Mouse (Mus musculus): ENCODE data around the gene Pfn3. TPM values are rescaled to one million over a fixed set of nuclear protein-coding genes. Genes with fewer than 3 reads are reported as not detected.

Pfn3 gene
- polyA plus RNA-seq, 1 experiment: not detected

GRCm38 (mm10) chr13:55375877-55376276 lies 39.2 kb downstream of the Pfn3 start:
- no peak for TF ChIP-seq GATA1 (IDR thresholded peaks at IDR 0.05; ENCODE audit: low read length)

GRCm38 (mm10) chr13:55374206-55374924 lies 40.7 kb downstream of the Pfn3 start:
- no peak for TF ChIP-seq GATA1 (IDR thresholded peaks at IDR 0.05; ENCODE audit: low read length)

DNA sequence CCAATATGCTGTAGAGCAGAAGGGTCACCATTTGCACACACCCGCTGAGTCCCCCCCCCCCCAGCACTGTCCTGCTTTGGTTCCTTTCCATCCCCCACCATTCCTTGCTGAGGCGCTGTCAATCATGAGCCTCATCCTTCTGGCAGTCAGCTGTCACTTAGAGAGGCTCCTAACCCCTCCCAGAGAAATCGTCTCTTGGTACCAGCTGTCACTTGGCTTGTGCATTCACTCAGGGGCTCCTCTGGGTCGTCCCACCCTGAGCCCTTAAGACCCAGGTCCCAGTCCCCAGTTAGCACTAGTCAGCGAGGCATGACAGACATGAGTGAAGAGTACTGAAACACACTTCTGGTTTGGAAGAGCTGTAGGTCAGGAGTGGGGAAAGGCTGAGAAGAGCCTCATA lies 43.3 kb downstream of the Pfn3 start:
- no peak for TF ChIP-seq GATA1 (IDR thresholded peaks at IDR 0.05; ENCODE audit: low read length)

- no peak for TF ChIP-seq GATA1 (IDR thresholded peaks at IDR 0.05; ENCODE audit: low read length)
These were observed 43.9 kb downstream of the Pfn3 start for GRCm38 (mm10) chr13:55371007-55371681.

- no peak for TF ChIP-seq GATA1 (IDR thresholded peaks at IDR 0.05; ENCODE audit: low read length)
These were observed 44.8 kb downstream of the Pfn3 start for GRCm38 (mm10) chr13:55370234-55370633.

- no peak for TF ChIP-seq GATA1 (IDR thresholded peaks at IDR 0.05; ENCODE audit: low read length)
These were observed 45.4 kb downstream of the Pfn3 start, which contains the start of gene Rgs14 for GRCm38 (mm10) chr13:55369531-55370114. Gene Rgs14 (plus strand): TSS chr13:55369732.

DNA sequence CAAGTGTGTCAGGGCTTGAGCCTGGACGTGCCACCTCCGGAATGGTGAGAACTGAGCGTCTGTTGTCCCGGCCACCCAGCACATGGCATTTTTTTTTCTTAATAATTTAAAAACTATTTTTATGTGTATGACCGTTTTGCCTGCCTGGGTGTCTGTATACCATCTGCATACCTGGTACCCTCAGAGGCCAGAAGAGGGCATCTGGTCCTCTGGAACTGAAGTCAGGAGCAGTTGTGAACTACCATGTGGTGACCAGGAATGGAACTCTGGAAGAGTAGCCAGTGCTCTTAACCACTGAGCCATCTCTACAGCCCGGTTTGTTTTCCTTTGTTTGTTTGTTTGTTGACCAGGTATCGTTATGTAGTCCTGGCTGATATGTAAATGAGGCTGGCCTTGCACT lies 46.6 kb downstream of the Pfn3 start:
- no peak for TF ChIP-seq GATA1 (IDR thresholded peaks at IDR 0.05; ENCODE audit: low read length)

Other genes starting within 250 kb of the Pfn3 start
- gene Nsd1, start 205.4 kb downstream of the Pfn3 start, polyA plus RNA-seq (2012): 13.7 and 14.1 TPM in 2 replicates
- gene Prelid1, start 94.7 kb downstream of the Pfn3 start, polyA plus RNA-seq (2012): 485 and 727 TPM in 2 replicates
- gene Rab24, start 93.3 kb downstream of the Pfn3 start, polyA plus RNA-seq (2012): 107 and 132 TPM in 2 replicates
- gene Mxd3, start 85.4 kb downstream of the Pfn3 start, polyA plus RNA-seq (2012): 10.1 and 10.8 TPM in 2 replicates
- 64.6 and 99.2 TPM in 2 replicates for gene Lman2, start 52.4 kb downstream of the Pfn3 start, polyA plus RNA-seq (2012)
- gene Rgs14, start 45.5 kb downstream of the Pfn3 start, polyA plus RNA-seq (2012): 3.2 and 3.4 TPM in 2 replicates
- not detected in 2 replicates for gene Slc34a1, start 17.0 kb downstream of the Pfn3 start, polyA plus RNA-seq (2012)
- gene F12, start 11.6 kb upstream of the Pfn3 start, polyA plus RNA-seq (2012): not detected in 2 replicates
- 82.8 and 89.1 TPM in 2 replicates for gene Grk6, start 29.8 kb upstream of the Pfn3 start, polyA plus RNA-seq (2012)
- gene Prr7, start 49.0 kb upstream of the Pfn3 start, polyA plus RNA-seq (2012): 4.6 and 6.8 TPM in 2 replicates
- 0.03 TPM in 1 of 2 replicates, not detected in the other for gene Dbn1, start 72.9 kb upstream of the Pfn3 start, polyA plus RNA-seq (2012)
- 65.8 and 78.9 TPM in 2 replicates for gene Pdlim7, start 98.4 kb upstream of the Pfn3 start, polyA plus RNA-seq (2012)
- gene Dok3, start 114.1 kb upstream of the Pfn3 start, polyA plus RNA-seq (2012): 1.1 and 1.3 TPM in 2 replicates
- gene Ddx41, start 121.4 kb upstream of the Pfn3 start, polyA plus RNA-seq (2012): 82.6 and 88.1 TPM in 2 replicates
- gene Fam193b, start 155.9 kb upstream of the Pfn3 start, polyA plus RNA-seq (2012): 47.5 and 48.5 TPM in 2 replicates
- gene Tmed9, start 158.5 kb upstream of the Pfn3 start, polyA plus RNA-seq (2012): 180 and 194 TPM in 2 replicates
- gene B4galt7, start 184.7 kb upstream of the Pfn3 start, polyA plus RNA-seq (2012): 21.0 and 22.2 TPM in 2 replicates
- 27.0 and 31.7 TPM in 2 replicates for gene Caml, start 207.8 kb upstream of the Pfn3 start, polyA plus RNA-seq (2012)
- 40.6 and 42.0 TPM in 2 replicates for gene Ddx46, start 219.8 kb upstream of the Pfn3 start, polyA plus RNA-seq (2012)